Comparison of ENCODE assay signal across 25 mouse cellular contexts in the genomic region with DNA sequence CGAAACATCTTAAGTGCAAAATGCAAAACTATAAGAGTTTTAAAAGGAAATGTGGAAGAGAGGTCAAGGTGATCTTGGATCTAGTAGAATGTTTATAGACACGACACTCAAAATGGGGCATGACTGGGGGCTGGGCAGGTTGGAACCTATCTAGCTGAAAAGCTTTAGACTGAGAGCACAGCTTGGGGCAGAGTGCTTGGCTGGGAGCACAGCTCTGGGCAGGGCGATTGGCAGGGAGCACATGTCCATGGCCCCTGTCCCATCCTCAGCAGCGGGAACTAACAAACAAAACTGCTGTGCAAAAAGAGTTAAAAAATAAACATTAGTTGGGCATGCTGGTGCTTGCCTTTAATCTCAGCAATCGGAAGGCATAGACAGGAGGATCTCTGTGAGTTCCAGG.
DNase-seq lines count a peak whose midpoint lies in the region; ATAC-seq lines count a peak whose summit lies in the region.
"Had no signal": no experiment of that assay in that cellular context is flagged by ENCODE, and none has a peak within 500 bp of the region (broad histone marks: within the 10 kb centered on the region; RNA-seq: fewer than 3 reads in every experiment).

No protein-coding gene starts in this region.

- peak; percentile 18 for DNase-seq in cerebellum, adult 11-12 months
- DNase-seq in cerebellum, adult 8-10 months: no peak
- DNase-seq in cerebellum, adult 9-10 months: peak; percentile 14
- DNase-seq in cerebellum, postnatal 4 days (ENCODE audit: low spot score in 2 of 2): no peak
- DNase-seq in cerebellum, adult 9-11 months: peak; percentile 27
- DNase-seq in cerebellum, postnatal 25 days: peak; percentile 48 to 64
- no peak for DNase-seq in gastrocnemius, postnatal 4 days (ENCODE audit: low spot score in 2 of 2)
- DNase-seq: adrenal gland, adult 8-10 months; adrenal gland, postnatal 25 days; forebrain, postnatal 0 days; gastrocnemius, adult 2 months; gastrocnemius, postnatal 14 days; heart, adult 18-20 months; heart, postnatal 10 days; heart, postnatal 36 days; kidney, adult 11 months had no signal

- no peak overlapping the region for H3K9ac ChIP-seq in midbrain, embryonic 15.5 days
- H3K9ac ChIP-seq: forebrain, postnatal 0 days; heart, embryonic 12.5 days; heart, embryonic 15.5 days; hindbrain, embryonic 13.5 days; intestine, embryonic 15.5 days had no signal

- no peak overlapping the region for H3K4me3 ChIP-seq in midbrain, embryonic 15.5 days
- H3K4me3 ChIP-seq: gastrocnemius, adult 2 months; heart, embryonic 12.5 days; heart, embryonic 15.5 days; hindbrain, embryonic 10.5 days; hindbrain, embryonic 13.5 days; intestine, embryonic 15.5 days had no signal

- no peaks in the 10 kb centered on the region for H3K27me3 ChIP-seq in midbrain, embryonic 15.5 days (replicated peaks)
- H3K27me3 ChIP-seq: heart, embryonic 12.5 days; heart, embryonic 15.5 days; intestine, embryonic 15.5 days had no signal

- no peak overlapping the region for H3K4me2 ChIP-seq in midbrain, embryonic 15.5 days
- H3K4me2 ChIP-seq: heart, embryonic 12.5 days; heart, embryonic 15.5 days; hindbrain, embryonic 13.5 days; intestine, embryonic 15.5 days had no signal

- 79% methylated on average over 5 of the region's 5 CpGs for WGBS in midbrain, embryonic 15.5 days

- no peaks in the 10 kb centered on the region for H3K4me1 ChIP-seq in midbrain, embryonic 15.5 days
- H3K4me1 ChIP-seq: heart, embryonic 12.5 days; heart, embryonic 15.5 days; hindbrain, embryonic 10.5 days; intestine, embryonic 15.5 days had no signal

- no peaks in the 10 kb centered on the region for H3K9me3 ChIP-seq in midbrain, embryonic 15.5 days
- H3K9me3 ChIP-seq: heart, embryonic 12.5 days; heart, embryonic 15.5 days; hindbrain, embryonic 10.5 days; hindbrain, embryonic 13.5 days; intestine, embryonic 15.5 days had no signal

- no peaks in the 10 kb centered on the region for H3K36me3 ChIP-seq in midbrain, embryonic 15.5 days (replicated peaks)
- H3K36me3 ChIP-seq: heart, embryonic 12.5 days; heart, embryonic 15.5 days; hindbrain, embryonic 10.5 days; hindbrain, embryonic 13.5 days; intestine, embryonic 15.5 days had no signal

- no peak for ATAC-seq in midbrain, embryonic 15.5 days (replicated peaks)
- ATAC-seq: activated CD4-positive, CD25-positive, alpha-beta regulatory T cell, adult 4 months; forebrain, embryonic 14.5 days; forebrain, postnatal 0 days; hindbrain, embryonic 16.5 days; intestine, embryonic 15.5 days had no signal

- no peak overlapping the region for H3K27ac ChIP-seq in midbrain, embryonic 15.5 days
- H3K27ac ChIP-seq: gastrocnemius, adult 2 months; heart, embryonic 15.5 days; hindbrain, embryonic 10.5 days; hindbrain, embryonic 13.5 days; intestine, embryonic 15.5 days had no signal

Comparison
In these comparisons a context has a peak if more than half of its experiments do, and no peak if none do; other contexts are left out.
1. DNase-seq: peak in cerebellum, adult 11-12 months (single experiment), cerebellum, adult 9-10 months (single experiment), cerebellum, adult 9-11 months (single experiment) and cerebellum, postnatal 25 days (2 of 2); none in cerebellum, adult 8-10 months (single experiment), cerebellum, postnatal 4 days (0 of 2) and gastrocnemius, postnatal 4 days (0 of 2).